Mouse (Mus musculus) effector memory CD4-positive, alpha-beta T cell, adult 5 months (primary cell): ENCODE data around the gene Gm16368. TPM values are rescaled to one million over a fixed set of nuclear protein-coding genes. Genes with fewer than 3 reads are reported as not detected.

Source experiments
- polyA plus RNA-seq: library from polyadenylated mRNA; unstranded; fragments of 100-300 nt; shearing (Covaris generic); gene quantifications from one replicate; pipeline ENCODE4 v1.2.1, GENCODE M21; 2017

The Gm16368 gene
- polyA plus RNA-seq: not detected

GRCm38 (mm10) chr12:88083397-88083796 is at the start of gene Gm16368:
Gm16368 (plus strand) TSS chr12:88083697.

Other genes with a start within 250 kb of the Gm16368 start
- gene Gm2001, start 241.4 kb upstream of the Gm16368 start, polyA plus RNA-seq: not detected
- not detected for gene Gm2016, start 209.6 kb upstream of the Gm16368 start, polyA plus RNA-seq
- not detected for gene Gm2022, start 188.3 kb upstream of the Gm16368 start, polyA plus RNA-seq
- not detected for gene Gm2035, start 163.8 kb upstream of the Gm16368 start, polyA plus RNA-seq
- gene Gm2042, start 129.6 kb upstream of the Gm16368 start, polyA plus RNA-seq: 0.69 TPM
- gene Gm2075, start 71.8 kb upstream of the Gm16368 start, polyA plus RNA-seq: not detected
- gene Gm6803, start 64.9 kb upstream of the Gm16368 start, polyA plus RNA-seq: not detected
- not detected for gene Gm2056, start 56.7 kb upstream of the Gm16368 start, polyA plus RNA-seq
- gene Gm10436, start 98.4 kb downstream of the Gm16368 start, polyA plus RNA-seq: not detected
- gene Gm8332, start 166.4 kb downstream of the Gm16368 start, polyA plus RNA-seq: not detected
- 0.25 TPM for gene Gm5662, start 190.8 kb downstream of the Gm16368 start, polyA plus RNA-seq
- not detected for gene Gm5039, start 240.3 kb downstream of the Gm16368 start, polyA plus RNA-seq